Mouse (Mus musculus): Measurements from ENCODE around the gene Vwa3b. TPM values are rescaled to one million over a fixed set of nuclear protein-coding genes. Genes with fewer than 3 reads are reported as not detected.

Vwa3b gene
- total and polyA plus RNA-seq, 3 experiments, result 0.35 to 0.49 TPM; not detected in 1

Other genes with a start within 250 kb of the Vwa3b start
- gene Tmem131, start 82.9 kb upstream of the Vwa3b start, total RNA-seq (2021), result 10 to 100 TPM; 38.8 to 51.0 TPM
- 15.8 and 17.8 TPM in 2 replicates for gene Tmem131, start 82.9 kb upstream of the Vwa3b start, polyA plus RNA-seq (2012; rRNA removed)
- 1 to 10 TPM; 1.1 to 2.6 TPM for gene Cnga3, start 187.8 kb downstream of the Vwa3b start, total RNA-seq (2021)
- gene Cnga3, start 187.8 kb downstream of the Vwa3b start, polyA plus RNA-seq (2012; rRNA removed), result 0.32 and 0.61 TPM in 2 replicates